Mouse (Mus musculus): ENCODE results near the gene Prpf40a.

DNA sequence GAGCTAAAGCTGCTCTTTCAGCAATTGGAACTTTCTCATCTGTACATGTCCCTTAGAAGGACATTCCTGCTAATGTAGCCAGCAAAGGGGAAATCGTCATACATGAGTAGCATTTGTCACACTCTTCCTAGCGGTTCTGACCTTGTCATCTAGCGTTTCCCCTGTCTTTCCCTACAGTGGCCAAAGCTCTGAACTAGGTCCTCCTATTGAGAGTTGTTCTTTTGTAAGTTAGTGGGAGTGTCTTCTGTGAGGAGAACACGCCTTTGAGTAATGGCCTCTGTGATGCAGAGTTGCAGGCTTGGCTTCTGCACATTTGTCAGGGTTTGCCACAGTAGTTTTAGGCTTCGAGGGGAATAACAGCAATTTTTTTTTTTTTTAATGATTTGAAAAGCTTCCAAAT lies 82.5 kb downstream of the Prpf40a start:
- no peak for TF ChIP-seq CTCF (IDR thresholded peaks at IDR 0.05; ENCODE audit: extremely low read depth, insufficient read depth, low read length)
- no peak for TF ChIP-seq POLR2A (IDR thresholded peaks at IDR 0.05; ENCODE audit: extremely low read depth, insufficient read depth, low read length)

Data from cortical plate, adult 2 months (tissue).